Mouse (Mus musculus) mouse embryonic stem cell (cell line): ENCODE results near the gene Kpna3.
"Not testable (repeated sequence)": the region's sequence is repeated elsewhere in the genome, so short reads cannot be mapped to it uniquely, and the experiment has no call there.

Experiments used
- in situ Hi-C, 2 experiments: fragments of 300-500 bp; cut with MboI; formaldehyde crosslinking; loops; 1 replicate in 1 of 2; 3 replicates in 1 of 2; pipeline ENCODE4 v1.14.3; 2019 to 2020; ENCODE audit warnings: low sequenced_read_pairs in 2 of 2, low pct_unique_long_range_greater_than_20kb in 1 of 2, mixed read lengths in 1 of 2; ENCODE audit not compliant: unreplicated experiment in 1 of 2

Gene Kpna3

GRCm38 (mm10) chr14:61330591-61330990 lies 109.1 kb downstream of the Kpna3 start:
- in situ Hi-C loops, result loop anchor here in 1 of 2 experiments (10.0 kb wide), 1 partner anchor 164 kb away; no protein-coding TSS in a partner anchor

- in situ Hi-C loops, result no loop called here
These were observed 111.8 kb downstream of the Kpna3 start for GRCm38 (mm10) chr14:61327618-61328450.

- in situ Hi-C loops, result not testable (repeated sequence)
These were observed 112.7 kb downstream of the Kpna3 start for GRCm38 (mm10) chr14:61327007-61327406.

- in situ Hi-C loops, result no loop called here
These were observed 116.9 kb downstream of the Kpna3 start for GRCm38 (mm10) chr14:61322740-61323139.

GRCm38 (mm10) chr14:61321200-61321599 lies 118.5 kb downstream of the Kpna3 start:
- in situ Hi-C loops, result no loop called here

- in situ Hi-C loops, result no loop called here
These were observed 118.9 kb downstream of the Kpna3 start for GRCm38 (mm10) chr14:61320765-61321164.

- in situ Hi-C loops, result no loop called here
These were observed 122.8 kb downstream of the Kpna3 start for GRCm38 (mm10) chr14:61316861-61317260.
